Mouse (Mus musculus) frontal cortex, postnatal 10 days (tissue): ENCODE results near the gene Muc5b.
"Not testable (repeated sequence)": the region's sequence is repeated elsewhere in the genome, so short reads cannot be mapped to it uniquely, and the experiment has no call there.

Experiments
- DNase-seq, 2 experiments: peaks; one replicate each; pipeline ENCODE4 v3.0.0; 2022; ENCODE audit warnings: low spot score in 2 of 2, mixed read lengths in 1 of 2

Gene Muc5b

DNA sequence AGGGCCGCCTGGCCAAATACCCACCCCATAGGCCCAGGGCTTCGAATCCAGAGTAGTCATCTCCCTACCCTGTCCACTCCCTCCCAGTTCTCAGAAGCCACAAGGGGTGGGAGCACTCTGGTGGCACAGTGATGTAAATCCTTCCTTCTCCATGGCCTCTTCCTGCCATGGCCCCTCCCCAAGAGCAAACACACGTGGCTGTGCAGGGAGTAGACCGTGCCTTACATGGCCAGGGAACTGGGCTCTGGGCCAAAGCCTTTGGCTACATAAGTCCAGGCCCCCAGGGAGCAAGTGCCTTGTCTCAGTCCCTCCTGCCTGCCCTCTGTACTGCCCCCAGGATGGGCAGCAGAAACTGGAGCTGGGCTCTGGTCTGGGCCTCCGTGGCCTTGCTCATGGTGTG, at the start of gene Muc5b:
TSS of gene Muc5b (plus strand) at position 292 of the 400 bp plus-strand sequence.
- no peak for DNase-seq

DNA sequence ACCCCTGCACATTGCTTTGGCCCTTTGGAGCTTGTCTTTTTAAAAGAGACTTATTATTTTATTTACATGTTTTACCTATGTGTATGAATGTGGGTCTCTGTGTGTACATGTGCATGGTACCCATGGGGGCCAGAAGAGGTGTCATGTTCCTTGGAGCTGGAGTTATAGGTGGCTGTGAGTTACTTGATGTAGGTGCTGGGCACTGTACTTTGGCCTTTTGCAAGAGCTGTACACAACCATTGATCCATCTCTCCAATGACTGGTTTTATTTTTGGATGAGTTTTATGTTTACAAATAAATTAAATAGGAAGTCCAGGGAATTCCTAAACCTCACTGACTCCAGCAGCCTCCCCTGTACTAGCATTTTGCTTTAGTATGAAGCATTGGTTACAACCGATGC, 44.6 kb upstream of the Muc5b start:
- no peak for DNase-seq

DNA sequence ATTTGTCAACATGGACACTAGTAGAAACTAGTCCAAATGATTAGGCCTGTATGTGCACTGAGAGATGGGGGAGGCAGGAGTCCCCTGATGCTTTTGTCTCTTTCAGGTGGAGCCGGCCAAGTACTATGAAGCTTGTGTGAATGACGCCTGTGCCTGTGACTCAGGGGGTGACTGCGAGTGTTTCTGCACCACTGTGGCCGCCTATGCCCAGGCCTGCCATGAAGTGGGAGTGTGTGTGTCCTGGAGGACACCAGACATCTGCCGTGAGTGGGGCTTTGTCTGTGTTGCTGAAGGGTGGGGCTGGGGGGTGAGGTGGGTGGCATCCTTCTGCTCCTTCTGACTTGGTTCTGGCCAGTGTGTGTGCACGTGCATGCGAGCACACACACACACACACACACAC, 35.7 kb upstream of the Muc5b start:
- DNase-seq: no peak

DNA sequence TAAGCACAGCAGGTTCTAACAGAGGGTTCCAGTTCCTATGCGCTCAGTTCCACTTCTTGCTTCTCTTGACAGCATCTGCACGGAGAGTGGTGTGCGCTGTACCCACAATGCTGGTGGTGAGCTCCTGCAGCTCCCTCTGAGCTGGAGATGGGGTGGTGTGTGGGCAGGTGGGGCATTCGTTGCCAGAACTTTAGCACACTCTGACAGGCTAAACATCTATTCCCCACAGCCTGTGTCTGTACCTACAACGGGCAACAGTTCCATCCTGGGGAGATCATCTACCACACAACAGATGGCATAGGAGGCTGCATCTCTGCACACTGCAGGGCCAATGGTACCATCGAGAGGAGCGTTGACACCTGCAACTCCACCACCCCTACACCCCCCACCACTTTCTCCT, 33.5 kb upstream of the Muc5b start:
- peak in 1 of 2 experiments; percentile 27 for DNase-seq

DNA sequence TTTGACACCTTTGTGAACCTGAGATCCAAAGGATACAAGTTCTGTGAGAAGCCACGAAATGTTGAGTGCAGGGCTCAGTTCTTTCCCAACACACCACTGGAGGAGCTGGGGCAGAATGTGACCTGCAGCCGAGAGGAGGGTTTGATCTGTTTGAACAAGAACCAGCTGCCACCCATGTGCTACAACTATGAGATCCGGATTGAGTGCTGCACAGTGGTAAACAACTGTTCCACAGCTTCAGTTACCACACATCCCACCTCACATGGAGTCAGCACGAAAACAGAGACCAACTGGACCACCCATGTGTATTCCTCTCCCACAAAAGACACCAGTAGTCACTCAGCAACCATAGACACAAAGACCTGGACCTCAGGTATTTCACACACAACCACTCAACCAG, 31.0 kb upstream of the Muc5b start:
- DNase-seq: not testable (repeated sequence)

DNA sequence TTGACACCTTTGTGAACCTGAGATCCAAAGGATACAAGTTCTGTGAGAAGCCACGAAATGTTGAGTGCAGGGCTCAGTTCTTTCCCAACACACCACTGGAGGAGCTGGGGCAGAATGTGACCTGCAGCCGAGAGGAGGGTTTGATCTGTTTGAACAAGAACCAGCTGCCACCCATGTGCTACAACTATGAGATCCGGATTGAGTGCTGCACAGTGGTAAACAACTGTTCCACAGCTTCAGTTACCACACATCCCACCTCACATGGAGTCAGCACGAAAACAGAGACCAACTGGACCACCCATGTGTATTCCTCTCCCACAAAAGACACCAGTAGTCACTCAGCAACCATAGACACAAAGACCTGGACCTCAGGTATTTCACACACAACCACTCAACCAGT, 28.9 kb upstream of the Muc5b start:
- DNase-seq: not testable (repeated sequence)

DNA sequence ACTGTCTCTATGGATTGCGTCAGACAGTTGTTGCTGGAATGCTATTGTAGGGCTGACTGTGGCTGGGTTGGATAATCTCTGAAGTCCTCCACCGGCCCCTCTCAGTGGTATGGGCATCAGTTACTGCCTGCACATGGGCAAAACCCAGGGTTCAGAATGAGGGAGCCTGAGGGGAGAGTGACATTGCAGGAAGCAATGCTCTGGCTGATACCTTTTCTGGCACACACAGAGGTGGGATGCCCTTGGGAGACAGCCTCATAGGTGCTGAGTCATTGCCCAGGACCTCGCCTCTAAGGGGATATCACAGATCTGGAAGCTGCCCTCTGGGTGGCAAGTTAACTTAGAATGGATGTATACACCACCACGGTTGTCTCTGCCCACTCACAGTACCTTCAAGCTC, 25.5 kb upstream of the Muc5b start:
- no peak for DNase-seq

DNA sequence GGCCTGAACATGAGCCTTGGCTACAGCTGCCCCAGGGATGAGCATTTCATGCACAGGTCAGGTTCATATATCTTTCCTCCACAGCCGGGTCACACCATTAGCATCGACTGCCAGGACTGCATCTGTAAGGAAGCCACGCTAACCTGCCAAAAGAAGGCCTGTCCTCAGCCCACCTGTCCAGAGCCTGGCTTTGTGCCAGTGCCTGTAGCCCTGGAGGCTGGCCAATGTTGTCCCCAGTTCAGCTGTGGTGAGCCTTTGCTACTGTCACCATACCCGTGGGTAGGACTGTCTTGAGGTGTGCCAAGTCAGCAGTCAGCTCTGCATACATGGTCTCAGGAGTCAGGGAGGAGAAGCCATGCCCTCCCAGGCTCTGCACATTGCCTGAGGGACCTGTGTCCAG, 23.5 kb upstream of the Muc5b start:
- no peak for DNase-seq

DNA sequence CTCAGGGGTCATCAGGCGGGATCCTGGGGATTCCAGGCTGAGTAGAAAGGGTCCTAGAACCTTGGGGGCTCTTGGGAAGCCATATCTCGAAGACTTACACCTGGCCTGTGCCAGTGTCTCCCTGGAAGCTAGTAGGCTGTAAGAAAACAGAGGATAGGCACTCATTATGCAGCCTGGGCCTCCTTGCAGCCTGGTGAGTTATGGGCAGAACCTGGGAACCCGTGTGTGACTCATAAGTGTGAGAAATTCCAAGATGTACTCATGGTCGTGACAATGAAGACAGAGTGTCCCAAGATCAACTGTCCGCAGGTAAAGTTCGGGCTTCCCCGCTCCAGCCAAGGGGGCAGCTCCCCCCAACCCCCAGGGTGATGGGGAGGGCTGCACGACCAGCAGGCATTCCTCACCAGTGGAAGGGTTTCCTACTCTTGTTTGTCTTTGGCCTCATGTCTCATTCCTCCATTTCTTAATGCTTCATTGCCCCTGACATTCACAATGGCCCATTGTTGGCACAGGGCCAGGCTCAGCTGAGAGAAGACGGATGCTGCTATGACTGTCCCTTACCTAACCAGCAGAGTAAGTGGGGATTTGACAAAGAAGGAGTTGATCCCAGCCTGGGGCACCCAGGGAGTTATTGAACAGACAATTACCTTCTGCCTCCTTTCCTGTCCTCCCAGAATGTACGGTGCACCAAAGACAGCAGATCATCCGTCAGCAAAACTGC, 21.4 kb upstream of the Muc5b start:
- DNase-seq: no peak

DNA sequence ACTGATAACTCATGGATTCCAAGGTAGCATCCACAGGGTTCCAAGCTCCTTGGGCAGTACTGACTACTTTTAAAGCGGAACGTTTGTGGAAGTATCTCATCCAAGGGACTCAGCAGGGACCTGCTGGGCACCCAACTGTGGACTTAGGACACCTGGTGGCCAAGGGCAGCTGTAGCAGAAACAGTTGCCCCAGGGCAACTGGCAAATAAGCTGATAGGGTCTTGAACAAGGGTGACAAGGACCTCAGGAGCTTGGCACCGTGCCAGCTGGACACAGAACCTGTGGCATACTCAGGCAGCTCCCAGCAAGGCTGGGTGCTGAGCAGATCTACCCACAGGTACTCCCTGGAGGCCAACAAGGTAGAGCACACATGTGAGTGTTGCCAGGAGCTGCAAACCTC, 20.6 kb upstream of the Muc5b start:
- DNase-seq: no peak

DNA sequence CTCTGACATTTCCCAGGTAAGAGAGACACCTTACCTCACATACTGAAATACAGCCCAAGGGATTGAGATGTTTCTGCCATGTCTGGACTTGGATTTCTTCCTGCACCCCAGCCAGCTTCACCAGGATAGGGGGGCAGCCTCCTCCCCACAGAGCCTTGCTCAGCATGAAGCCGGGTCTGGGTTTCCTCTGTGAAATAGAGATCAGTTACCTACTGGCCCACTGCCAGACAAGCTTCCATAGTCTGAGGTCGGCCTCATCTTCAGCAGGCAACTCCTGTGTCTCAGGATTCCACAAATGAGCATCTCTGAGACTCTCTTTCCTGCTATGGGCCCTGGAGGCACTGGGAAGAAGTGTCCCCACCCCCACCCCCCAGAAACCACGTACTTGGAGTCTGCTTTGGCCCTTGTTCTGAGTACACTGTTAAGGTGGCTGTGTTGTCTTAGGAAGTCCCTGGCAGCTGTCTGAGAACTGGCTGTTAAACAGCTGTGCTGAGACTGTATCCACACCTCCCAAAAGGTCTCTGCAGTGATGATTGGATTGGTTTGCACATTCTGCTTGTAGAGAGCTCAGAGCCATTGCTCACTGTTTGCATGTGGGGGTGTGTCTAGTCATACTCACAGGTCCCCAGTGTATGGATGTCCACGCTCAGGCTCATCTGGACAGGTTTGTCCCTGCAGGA, 16.1 kb upstream of the Muc5b start:
- DNase-seq: no peak

DNA sequence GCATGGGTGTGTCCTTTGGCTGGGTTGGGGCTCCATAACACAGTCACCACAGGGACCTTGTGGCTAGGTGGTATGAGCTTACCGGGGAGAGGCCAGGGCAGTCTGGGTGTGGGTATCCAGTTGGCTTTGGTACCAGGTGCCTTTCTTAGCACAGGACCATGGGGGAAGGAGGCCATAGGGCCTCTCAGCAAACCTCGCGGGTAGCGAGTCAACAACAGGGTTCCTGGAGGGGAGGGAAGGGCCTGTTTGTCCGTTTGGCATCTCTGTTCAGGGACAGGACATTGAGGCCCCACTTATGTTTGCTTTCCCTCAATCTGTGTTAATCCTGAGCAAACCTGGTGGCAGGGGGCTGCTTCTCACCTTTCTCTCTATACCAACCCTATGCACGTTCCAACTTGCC, 15.2 kb upstream of the Muc5b start:
- no peak for DNase-seq

DNA sequence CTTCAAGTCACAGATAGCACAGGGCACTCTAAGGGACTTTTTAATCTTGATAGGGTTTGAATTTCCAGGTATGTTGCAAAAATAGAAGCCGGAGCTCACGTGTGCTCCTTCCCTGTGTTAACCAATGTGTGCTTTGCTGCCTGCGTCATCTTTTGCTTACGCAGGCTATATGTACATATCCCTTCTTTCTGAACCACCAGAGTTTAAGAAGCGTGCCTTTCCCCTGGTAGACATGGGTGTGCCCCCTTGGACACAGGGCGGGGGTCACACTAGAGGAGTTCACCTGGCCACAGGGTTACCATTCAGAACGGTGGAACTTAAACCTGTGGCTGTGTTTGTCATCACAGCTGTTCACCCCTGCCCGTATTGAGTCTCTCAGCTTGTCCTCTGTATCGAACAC, 14.5 kb upstream of the Muc5b start:
- DNase-seq: no peak

DNA sequence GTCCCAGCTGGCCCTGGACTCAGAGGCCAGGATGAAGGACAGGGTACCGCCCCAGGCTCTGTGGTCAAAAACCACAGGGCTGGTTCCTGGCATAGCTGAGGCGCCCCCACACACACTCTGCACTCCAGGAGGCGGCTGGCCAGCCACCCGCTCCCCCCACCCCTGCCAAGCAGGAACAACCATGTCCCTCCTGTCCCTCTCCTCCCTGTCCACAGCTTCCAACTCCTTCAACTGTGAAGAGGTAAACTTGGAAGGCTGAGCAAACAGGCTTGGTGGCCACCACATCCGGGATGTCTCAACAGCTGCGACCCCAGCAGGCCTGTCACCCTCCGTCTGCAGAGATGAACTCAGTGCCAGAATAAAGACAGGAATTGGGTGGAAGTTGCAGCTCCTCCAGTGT, 2.9 kb upstream of the Muc5b start:
- DNase-seq: no peak

DNA sequence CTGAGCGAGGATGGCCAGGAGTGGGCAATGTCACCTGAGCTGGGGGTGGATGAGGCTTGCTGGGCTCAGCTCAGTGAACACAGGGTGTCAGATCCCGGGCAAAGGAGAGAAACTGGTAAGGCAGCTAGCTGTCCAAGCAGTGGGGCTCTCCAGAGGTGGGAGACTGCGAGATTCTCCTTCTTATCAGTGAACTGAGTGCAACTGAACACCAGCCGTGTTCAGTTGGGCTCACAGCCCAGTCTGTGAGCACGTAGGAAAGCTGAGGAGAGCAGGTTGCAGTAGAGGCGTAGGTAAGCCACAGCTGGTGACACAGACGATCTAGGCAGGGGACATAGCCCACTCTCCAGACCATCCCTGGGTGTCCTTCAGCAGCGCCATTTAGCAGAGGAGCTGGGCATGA, 2.4 kb upstream of the Muc5b start:
- DNase-seq: no peak

DNA sequence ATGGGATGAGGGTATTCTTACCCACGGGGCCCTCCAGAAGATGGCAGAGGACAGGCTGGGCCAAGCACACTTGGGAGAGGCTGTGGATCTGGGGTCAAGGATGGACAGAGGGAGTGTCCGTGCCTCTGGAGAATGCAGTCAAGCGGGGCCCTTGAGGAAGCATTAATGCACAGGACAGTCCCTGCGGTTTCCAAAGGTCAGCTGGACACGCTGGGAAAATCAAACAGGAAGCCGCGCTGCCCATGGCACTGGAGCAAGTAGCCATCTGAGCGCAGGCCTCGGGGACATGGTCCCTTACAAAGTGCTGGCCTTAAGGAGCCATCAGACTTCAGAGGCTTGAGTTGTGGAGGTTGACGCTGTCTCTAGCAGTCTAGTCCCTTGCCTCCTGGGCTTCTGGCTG, 1.5 kb downstream of the Muc5b start:
- no peak for DNase-seq

DNA sequence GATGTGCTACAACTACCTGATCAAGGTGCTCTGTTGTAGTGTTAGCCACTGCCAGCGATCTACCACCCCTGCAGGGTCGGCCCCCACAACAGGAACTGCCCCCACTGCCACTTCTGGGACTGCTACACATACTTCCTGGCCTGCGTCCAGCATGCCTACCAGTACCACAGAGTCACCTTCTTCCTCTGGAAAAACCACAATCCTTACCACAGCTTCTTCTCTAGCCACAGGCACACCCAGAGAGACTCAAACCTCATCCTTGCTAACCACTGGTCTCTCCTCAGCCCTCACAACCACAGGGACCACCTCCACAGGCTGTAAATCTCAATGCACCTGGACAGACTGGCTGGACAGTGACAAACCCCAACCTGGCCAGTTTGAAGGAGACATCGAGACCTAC, 22.2 kb downstream of the Muc5b start:
- no peak for DNase-seq

DNA sequence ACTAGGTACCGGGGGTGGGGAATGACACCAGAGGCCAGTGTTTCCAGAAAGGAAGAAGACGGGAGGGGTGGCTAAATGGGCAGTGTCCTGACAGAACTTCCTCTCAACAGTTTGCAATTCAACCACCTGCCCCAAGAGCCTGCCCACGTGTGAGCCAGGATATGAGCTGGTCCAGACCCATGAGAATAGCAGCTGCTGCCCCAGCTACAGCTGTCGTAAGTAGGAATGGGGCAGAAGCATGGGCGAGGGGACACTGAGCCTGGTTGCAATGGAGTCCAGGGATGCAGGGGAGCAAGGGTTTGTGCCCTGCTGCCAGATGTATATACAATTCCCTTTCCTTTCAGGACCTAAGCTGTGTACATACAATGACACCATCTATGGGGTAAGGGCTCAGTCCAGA, 30.8 kb downstream of the Muc5b start:
- no peak for DNase-seq

DNA sequence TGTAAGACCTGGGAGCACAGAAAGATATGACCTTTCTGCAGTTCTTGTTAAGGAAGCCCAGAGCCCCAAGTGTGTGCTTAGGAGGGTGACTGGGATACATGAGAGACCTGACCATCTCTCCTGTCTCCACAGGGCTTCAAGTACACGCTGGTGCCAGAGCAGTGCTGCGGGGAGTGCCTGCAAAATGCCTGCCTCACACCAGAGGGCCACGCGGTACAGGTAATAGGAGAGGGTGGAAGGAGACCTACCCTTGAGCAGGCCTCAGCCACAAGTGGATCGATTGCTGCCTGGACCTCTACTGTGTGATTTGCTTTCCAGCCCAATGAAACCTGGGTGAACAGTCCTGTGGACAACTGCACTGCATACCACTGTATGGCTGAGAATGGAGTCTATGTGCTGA, 31.7 kb downstream of the Muc5b start:
- no peak for DNase-seq

DNA sequence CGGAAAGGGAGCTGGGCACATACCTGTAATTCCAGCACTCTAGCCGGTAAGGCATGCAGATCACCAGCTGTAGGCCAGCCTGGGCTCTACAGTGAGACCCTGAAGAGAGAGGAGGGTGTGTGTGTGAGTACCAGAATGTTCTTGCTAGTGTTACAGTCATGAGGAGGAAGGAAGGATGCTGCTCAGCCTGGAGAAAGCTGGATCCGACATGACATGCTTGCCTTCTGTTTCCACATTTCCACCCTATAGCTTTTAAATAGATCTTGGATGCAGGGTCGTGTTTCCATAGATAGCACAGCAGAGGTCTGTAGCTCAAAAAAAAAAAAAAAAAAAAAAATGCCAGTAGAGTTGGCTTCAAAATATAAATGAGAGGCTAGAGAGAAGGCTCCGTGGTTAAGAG, 36.0 kb downstream of the Muc5b start:
- DNase-seq: no peak

DNA sequence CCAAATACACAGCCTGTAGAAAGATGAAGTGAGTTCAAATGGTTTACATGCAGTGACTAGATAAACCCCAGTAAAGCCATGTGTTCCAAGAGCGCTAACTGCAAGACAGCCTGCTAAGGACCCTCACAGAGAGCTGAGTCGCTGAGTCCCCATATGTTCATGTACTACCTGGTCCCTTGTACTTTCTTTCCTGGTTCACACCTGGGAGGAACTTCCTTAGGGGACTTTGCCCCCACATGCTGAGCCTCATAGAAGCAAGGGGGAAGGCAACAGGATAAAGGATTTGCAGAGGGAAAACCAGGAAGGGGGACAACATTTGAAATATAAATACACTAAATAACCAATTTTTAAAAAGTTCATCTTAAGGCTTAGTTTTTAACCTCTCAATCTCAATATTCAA, 39.9 kb downstream of the Muc5b start:
- DNase-seq: no peak

DNA sequence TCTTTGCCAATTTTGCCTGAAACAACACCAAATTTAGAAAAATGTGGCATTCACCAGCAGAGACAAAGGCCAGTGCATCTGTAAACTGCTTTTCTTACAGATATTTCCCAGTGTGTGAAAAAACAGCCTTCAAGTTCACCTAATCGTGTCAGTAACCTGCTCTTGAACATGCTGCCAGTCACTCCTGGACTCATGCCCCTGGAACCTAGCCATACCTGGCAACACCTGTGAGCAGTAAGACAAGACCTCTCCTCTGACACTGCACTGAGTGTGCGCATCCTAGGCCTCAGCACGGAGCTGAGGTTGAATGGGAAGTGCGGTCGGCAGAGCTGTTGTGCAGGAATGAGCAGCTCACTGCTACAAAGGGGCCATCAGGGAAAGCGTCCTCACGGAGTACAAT, 53.3 kb downstream of the Muc5b start:
- DNase-seq: no peak

DNA sequence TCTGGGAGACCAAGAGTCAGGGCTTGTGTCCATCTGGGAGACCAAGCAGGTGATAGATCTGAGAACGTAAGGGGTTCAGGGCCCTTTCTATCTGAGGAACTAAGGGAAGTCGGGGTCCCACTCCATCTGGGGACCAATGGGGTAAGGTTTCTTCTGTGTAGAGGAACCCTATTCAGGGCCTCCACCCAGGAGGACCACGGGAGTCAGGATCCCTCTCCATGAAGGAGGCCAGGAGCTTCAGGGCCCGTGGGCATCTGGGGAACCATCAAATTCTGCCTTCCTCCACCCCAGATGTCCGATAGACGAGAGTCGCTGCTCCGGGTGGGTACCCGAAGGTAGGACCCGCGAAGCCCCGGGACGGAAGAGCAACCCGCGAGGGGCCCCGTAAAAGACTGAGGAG, 63.0 kb downstream of the Muc5b start:
- DNase-seq: no peak

DNA sequence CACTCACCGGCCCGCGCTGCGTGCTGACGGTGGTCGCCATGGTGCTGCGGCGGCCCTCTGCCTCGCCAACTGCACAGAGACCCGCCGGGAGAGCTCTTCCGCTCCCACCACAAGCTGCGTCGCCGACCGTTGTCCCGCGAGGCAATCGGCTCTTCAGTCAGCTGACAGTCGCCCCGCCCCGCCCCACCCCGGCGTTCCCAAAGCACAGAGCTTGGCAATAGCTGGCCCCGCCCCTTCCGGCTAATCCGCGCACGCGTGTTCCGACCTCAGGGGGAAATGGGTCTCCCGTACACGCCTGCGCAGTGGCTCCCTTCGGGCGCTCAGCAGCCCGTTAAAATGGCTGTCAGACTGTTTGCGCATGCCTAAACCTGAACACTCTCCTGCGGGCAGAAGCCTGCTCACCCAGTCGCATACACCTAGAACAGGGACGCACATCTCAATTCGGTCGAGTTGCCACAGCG, 63.4 kb downstream of the Muc5b start:
- peak; percentile 97 to 99 for DNase-seq
